In genomic region chr3:79153039-79153487, GRCm38 (mm10) we compare ENCODE assay signal across 8 mouse cellular contexts.
DNase-seq lines count a peak whose midpoint lies in the region; ATAC-seq lines count a peak whose summit lies in the region.

No protein-coding gene starts in this region.

- no peak overlapping the region for H3K9ac ChIP-seq in liver, embryonic 12.5 days
- H3K9ac ChIP-seq in liver, embryonic 11.5 days (ENCODE audit: low read depth, low read length), result no peak overlapping the region
- H3K9ac ChIP-seq in intestine, embryonic 15.5 days, result no peak overlapping the region

- H3K4me3 ChIP-seq in liver, embryonic 12.5 days, result no peak overlapping the region
- no peak overlapping the region for H3K4me3 ChIP-seq in liver, embryonic 11.5 days (ENCODE audit: low read depth, low read length)
- H3K4me3 ChIP-seq in intestine, embryonic 15.5 days (replicated peaks), result no peak overlapping the region

- H3K4me1 ChIP-seq in liver, embryonic 12.5 days, result no peaks in the 10 kb centered on the region; the same call in 1 of the 2 replicates
- no peaks in the 10 kb centered on the region for H3K4me1 ChIP-seq in liver, embryonic 11.5 days (replicated peaks; ENCODE audit: control insufficient read depth, insufficient read depth, low read length)
- H3K4me1 ChIP-seq in intestine, embryonic 15.5 days (replicated peaks), result no peaks in the 10 kb centered on the region

- H3K27ac ChIP-seq in liver, embryonic 12.5 days, result no peak overlapping the region
- H3K27ac ChIP-seq in liver, embryonic 11.5 days (ENCODE audit: low read depth, low read length), result no peak overlapping the region
- no peak overlapping the region for H3K27ac ChIP-seq in intestine, embryonic 15.5 days

- H3K4me2 ChIP-seq in liver, embryonic 12.5 days, result 0 out of 2 replicates have a peak overlapping the region, but pooled peaks have one; percentile 2
- no peak overlapping the region for H3K4me2 ChIP-seq in liver, embryonic 11.5 days
- no peak overlapping the region for H3K4me2 ChIP-seq in intestine, embryonic 15.5 days (replicated peaks)

- no peaks in the 10 kb centered on the region for H3K27me3 ChIP-seq in liver, embryonic 12.5 days (replicated peaks)
- no peaks in the 10 kb centered on the region for H3K27me3 ChIP-seq in liver, embryonic 11.5 days (replicated peaks; ENCODE audit: control insufficient read depth, insufficient read depth, low read length)
- no peaks in the 10 kb centered on the region for H3K27me3 ChIP-seq in intestine, embryonic 15.5 days (replicated peaks)

- H3K36me3 ChIP-seq in liver, embryonic 12.5 days, result no peaks in the 10 kb centered on the region
- no peaks in the 10 kb centered on the region for H3K36me3 ChIP-seq in liver, embryonic 11.5 days (ENCODE audit: control insufficient read depth, insufficient read depth, low read length)
- no peaks in the 10 kb centered on the region for H3K36me3 ChIP-seq in intestine, embryonic 15.5 days

- no peak for ATAC-seq in liver, embryonic 12.5 days
- ATAC-seq in liver, embryonic 11.5 days (replicated peaks; ENCODE audit: low FRiP score), result no peak; the same call in 1 of the 2 replicates
- peak; percentile 80 for ATAC-seq in intestine, embryonic 15.5 days
- peak; percentile 87 for ATAC-seq in neutrophil, adult 5-6 weeks (ENCODE audit: extremely low read depth, insufficient number of reproducible peaks, low FRiP score, poor library complexity, severe bottlenecking)

- no peaks in the 10 kb centered on the region for H3K9me3 ChIP-seq in liver, embryonic 12.5 days (replicated peaks)
- H3K9me3 ChIP-seq in liver, embryonic 11.5 days (ENCODE audit: control insufficient read depth, low read length), result no peaks in the 10 kb centered on the region
- no peaks in the 10 kb centered on the region for H3K9me3 ChIP-seq in intestine, embryonic 15.5 days

- WGBS in liver, embryonic 12.5 days (ENCODE audit: insufficient replicate concordance), result 35% methylated on average over 5 of the region's 5 CpGs
- 51% methylated on average over 5 of the region's 5 CpGs for WGBS in liver, embryonic 11.5 days
- WGBS in intestine, embryonic 15.5 days, result 56% methylated on average over 5 of the region's 5 CpGs

- no peak for DNase-seq in liver, embryonic 11.5 days (ENCODE audit: low spot score)
- peak; percentile 61 for DNase-seq in adrenal gland, postnatal 10 days
- no peak for DNase-seq in yolk sac, embryonic 10.5 days (ENCODE audit: low spot score)
- DNase-seq in spleen, postnatal 10 days (ENCODE audit: low spot score in 2 of 2), result no peak
- DNase-seq in gastrocnemius, postnatal 4 days (ENCODE audit: low spot score in 2 of 2), result no peak

Comparison
In these comparisons a context has a peak if more than half of its experiments do, and no peak if none do; other contexts are left out.
1. ATAC-seq: peak in intestine, embryonic 15.5 days (single experiment) and neutrophil, adult 5-6 weeks (single experiment); none in liver, embryonic 12.5 days (single experiment) and liver, embryonic 11.5 days (single experiment).